Mouse (Mus musculus): ENCODE results near the gene Ncs1.

Ncs1 gene

GRCm38 (mm10) chr2:31244216-31244615 is 1.4 kb upstream of the Ncs1 start:
- no peak for DNase-seq (ENCODE audit: low spot score in 2 of 2)

- no peak for DNase-seq (ENCODE audit: low spot score in 2 of 2)
Measured at GRCm38 (mm10) chr2:31245051-31245450, 572 bp upstream of the Ncs1 start.

- DNase-seq (ENCODE audit: low spot score in 2 of 2): no peak
Measured at GRCm38 (mm10) chr2:31246251-31246971, 788 bp downstream of the Ncs1 start.

GRCm38 (mm10) chr2:31248856-31249255 is 3.2 kb downstream of the Ncs1 start:
- no peak for DNase-seq (ENCODE audit: low spot score in 2 of 2)

DNA sequence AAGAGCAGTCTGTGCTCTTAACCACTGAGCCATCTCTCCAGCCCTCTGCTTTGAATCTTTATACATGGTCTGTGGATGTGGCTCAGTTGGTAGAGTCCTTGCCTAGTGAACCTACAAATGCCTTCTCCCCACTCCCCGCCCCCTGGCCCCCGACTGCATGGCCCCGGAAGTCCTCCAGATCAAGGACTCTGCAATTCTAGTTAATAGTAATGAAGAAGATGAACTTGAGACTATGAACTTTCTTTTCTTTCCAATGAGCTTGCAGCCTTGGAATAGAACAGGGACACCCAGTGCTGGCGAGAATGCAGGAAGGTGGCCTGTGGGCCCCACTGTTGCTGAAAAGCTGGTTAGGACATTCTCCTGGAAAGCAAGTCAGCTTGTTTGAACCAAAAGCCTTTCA is 6.5 kb downstream of the Ncs1 start:
- no peak for DNase-seq (ENCODE audit: low spot score in 2 of 2)

DNA sequence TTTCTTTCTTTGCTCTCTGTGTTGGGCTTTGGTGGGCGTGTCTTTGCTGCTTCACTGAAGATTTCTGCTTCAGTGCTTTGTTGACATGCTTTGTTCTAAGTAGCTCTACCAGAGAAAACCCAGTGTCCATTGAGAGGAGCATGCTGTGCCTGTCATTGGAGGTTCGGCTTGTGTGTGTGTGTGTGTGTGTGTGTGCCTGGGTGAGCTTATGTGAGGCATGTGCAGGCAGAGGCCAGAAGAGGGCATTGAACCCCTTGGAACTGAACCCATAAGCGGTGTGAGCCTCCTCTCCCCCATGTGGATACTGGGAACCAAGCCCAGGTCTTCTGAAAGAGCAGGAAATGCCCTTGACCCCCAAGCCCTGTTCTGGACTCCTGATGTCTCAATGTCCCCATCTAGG is 7.8 kb downstream of the Ncs1 start:
- no peak for DNase-seq (ENCODE audit: low spot score in 2 of 2)

DNA sequence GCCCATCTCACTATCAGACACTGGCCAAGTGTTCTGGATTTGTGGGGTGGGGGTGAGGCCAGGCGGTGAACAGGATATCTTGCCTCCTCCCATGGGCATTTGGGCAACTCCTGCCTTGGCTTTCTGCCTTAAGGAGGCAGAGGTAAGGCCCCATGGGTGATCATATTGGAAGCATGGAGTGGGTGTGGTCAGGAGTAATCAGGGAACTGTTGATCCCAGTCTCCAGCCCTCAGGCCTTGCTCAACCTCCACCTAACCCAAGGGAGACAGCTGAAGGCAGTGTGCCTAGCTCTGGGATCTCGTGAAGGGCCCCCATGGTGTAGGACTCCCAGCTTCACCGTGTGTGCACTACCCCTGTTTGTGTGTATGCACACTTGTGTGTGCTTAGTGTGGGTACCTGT is 9.2 kb downstream of the Ncs1 start:
- no peak for DNase-seq (ENCODE audit: low spot score in 2 of 2)

- peak; percentile 62 to 72 for DNase-seq (ENCODE audit: low spot score in 2 of 2)
Measured at GRCm38 (mm10) chr2:31255952-31256938, 10.6 kb downstream of the Ncs1 start.

- DNase-seq (ENCODE audit: low spot score in 2 of 2): peak in 1 of 2 experiments; percentile 27
Measured at GRCm38 (mm10) chr2:31257096-31257495, 11.5 kb downstream of the Ncs1 start.

GRCm38 (mm10) chr2:31258609-31259366 is 13.2 kb downstream of the Ncs1 start:
- DNase-seq (ENCODE audit: low spot score in 2 of 2): peak; percentile 81 to 85

DNA sequence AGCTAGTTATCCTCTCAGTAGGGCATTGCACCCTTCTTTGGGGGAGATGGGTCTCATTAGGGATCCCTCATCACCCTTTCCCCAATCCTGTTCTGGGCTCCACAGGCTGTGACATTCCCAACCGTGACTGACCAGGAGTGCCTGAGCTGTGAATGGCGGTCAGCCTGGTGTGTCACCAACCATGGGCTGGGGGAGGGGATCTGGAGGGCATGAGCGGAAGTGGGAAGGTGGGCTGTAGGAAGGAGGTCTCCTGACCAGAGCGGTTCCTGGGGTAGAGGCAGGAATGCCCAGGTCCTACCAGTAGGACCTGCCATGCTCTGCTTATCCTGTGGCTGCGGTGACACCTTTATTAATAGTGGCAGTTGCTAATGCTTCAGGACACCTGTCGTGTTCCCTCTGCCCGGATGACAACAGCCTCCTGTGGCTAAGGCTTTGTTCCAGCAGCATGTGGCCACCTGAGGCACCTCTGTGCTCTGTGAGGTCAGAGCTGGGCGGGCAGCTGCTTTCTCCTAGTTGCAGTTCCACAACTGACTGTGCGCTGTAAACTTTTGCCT is 13.8 kb downstream of the Ncs1 start:
- no peak for DNase-seq (ENCODE audit: low spot score in 2 of 2)

- no peak for DNase-seq (ENCODE audit: low spot score in 2 of 2)
Measured at GRCm38 (mm10) chr2:31260549-31260948, 14.9 kb downstream of the Ncs1 start.

- DNase-seq (ENCODE audit: low spot score in 2 of 2): peak in 1 of 2 experiments; percentile 34
Measured at GRCm38 (mm10) chr2:31263039-31263461, 17.4 kb downstream of the Ncs1 start.

DNA sequence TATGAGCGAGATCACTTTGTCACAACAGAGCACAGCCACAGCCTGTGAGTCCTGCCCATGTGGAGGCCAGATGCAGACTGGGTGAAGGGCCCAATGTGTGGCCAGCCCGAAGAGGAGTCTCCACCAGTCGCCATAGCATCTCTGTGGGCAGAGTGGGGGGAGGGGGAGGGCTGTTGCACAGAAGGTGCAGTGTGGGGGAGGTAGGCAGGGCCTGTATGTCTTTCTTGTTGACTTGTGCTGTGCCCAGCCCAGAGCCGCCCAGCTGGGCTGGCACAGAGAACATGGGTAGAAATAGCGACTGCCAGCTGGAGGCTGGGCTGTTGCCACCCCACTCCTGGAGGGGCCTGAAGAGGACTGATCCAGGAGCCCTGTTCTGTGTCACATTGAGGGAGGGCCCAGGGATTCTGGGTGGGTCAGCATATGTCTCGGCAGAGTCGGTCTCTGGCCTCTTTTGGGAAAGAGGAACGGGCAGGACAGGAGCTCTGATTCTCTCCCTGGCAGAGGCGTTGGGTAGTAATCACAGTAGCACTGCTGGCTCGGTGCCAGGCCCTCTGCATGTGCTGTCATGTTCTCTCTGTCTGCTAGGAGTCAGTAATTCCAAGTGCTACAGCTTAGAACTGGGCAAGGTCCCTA is 18.2 kb downstream of the Ncs1 start:
- DNase-seq (ENCODE audit: low spot score in 2 of 2): peak; percentile 51 to 70

- DNase-seq (ENCODE audit: low spot score in 2 of 2): no peak
Measured at GRCm38 (mm10) chr2:31267447-31267846, 21.8 kb downstream of the Ncs1 start.

GRCm38 (mm10) chr2:31268631-31269030 is 23.0 kb downstream of the Ncs1 start:
- no peak for DNase-seq (ENCODE audit: low spot score in 2 of 2)

- no peak for DNase-seq (ENCODE audit: low spot score in 2 of 2)
Measured at GRCm38 (mm10) chr2:31269188-31269587, 23.6 kb downstream of the Ncs1 start.

DNA sequence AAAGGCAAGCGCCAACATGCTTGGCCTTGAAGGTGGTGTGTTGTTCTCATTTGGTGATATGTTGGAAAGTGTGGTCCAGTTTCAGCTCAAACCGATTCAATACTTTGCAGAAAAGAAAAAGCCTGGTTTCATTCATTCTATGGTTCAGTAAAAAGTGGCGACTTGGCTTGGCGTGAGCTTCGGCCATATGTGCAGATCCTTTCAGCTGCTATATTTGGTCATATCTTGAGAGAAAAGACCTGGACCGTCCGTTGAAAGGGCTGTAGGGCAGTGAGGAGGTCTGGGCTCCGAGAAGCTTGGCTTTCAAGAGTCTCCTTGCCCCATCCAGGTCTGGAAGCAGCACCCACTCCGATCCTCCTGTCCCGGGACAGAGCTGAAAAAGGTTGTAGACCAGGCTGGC is 24.2 kb downstream of the Ncs1 start:
- DNase-seq (ENCODE audit: low spot score in 2 of 2): no peak

DNA sequence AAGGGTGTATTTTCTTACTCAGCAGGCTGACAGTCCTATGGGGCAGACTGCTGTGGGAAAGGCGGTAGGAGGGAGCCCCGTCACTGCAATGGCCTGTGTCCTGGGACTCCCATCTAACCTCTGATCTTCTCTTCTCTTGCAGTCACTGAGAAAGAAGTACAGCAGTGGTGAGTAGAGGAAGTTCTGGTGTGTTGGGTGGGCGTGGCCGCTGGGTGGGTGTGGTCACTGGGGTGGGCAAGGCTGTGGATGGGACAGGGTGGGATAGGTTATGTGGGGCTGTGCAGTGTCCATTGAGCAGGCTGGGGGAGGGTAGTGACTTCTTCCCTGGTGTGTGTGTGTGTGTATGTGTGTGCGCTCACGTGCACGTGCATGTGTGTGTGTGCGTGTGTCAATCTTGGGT is 24.8 kb downstream of the Ncs1 start:
- DNase-seq (ENCODE audit: low spot score in 2 of 2): no peak

DNA sequence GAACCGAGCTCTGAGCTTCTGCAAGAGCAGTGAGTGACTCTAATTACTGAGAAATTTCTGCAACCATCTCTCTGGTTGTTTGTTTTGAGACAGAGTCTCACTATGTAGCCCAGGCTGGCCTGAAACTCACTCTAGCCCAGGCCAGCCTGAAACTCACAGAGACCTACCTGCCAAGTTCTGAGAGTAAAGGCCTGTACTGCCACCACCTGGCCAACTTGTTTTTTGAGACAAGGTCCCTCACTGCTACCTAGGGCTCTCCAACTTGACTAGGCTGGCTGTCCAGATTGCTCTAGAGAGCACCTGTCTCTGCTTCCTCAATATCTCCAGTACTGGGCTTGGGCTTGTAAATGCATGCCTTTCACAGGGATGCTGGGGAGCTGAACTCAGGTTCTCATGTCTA is 25.4 kb downstream of the Ncs1 start:
- no peak for DNase-seq (ENCODE audit: low spot score in 2 of 2)

GRCm38 (mm10) chr2:31274993-31275392 is 29.4 kb downstream of the Ncs1 start:
- no peak for DNase-seq (ENCODE audit: low spot score in 2 of 2)

Data from heart, adult 9 months (tissue).